18 mouse cellular contexts compared by ENCODE assay signal in the genomic region with DNA sequence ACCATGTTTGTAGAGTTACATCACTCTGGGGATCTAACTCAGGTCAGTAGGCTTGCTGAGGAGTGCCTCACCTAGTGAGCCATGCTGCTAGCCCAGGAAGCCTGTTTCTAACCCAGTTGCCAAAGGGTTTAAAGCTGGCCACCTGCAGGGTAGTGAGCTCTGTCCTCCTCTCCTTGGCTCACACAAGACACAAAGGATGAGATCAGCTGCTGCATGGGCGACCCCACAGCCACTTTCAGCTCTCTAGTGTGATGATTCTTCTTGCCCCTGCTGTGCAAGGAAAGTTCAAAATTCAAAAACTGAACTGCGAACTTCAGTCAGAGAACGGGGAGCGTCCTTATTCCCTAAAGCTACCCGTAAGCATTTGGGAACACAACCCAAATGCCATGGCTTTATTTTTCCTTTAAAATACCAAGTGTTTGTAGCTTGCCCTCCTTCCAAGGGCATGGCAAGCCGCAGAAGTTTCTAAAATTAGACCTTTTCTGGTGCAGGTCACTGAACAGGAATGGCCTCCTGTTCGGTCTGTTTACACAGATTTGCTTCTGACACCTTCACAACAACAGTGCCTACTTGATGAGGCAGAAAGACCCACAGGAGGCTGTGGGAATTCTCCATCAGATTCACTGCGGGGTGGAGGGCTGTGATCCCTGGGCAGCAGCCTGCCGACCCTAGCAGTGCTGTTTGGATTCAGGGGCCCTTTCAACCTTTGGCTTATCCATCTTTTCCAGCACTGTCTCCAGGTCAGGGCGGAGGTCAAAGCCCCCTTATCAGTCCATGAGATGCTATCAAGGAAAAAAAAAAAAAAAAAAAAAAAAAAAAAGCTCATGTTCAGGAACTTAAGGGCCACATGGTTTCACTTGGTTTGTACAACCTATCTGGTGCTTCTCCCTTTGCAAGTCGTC.
A peak's percentile ranks its signal among the peaks of the same experiment; 100 is the strongest.
DNase-seq lines count a peak whose midpoint lies in the region; ATAC-seq and TF ChIP-seq lines count a peak whose summit lies in the region.
"Had no signal": no experiment of that assay in that cellular context is flagged by ENCODE, and none has a peak within 500 bp of the region (broad histone marks: within the 10 kb centered on the region; RNA-seq: fewer than 3 reads in every experiment).

No protein-coding gene starts in this region.

- peak; percentile 21 to 31 for DNase-seq in cerebellum, postnatal 10 days
- no peak for DNase-seq in cerebellum, postnatal 25 days
- DNase-seq in heart, postnatal 10 days = no peak
- DNase-seq in Patski (ENCODE audit: low read depth, low spot score) = peak; percentile 74
- DNase-seq in kidney, postnatal 14 days = peak; percentile 26
- DNase-seq in frontal cortex, adult 2 months (ENCODE audit: extremely low spot score in 1 of 2, low spot score in 1 of 2) = no peak
- no peak for DNase-seq in layer of hippocampus, postnatal 25 days (ENCODE audit: extremely low spot score in 1 of 2, low spot score in 1 of 2)
- DNase-seq: adrenal gland, adult 8-10 months; gastrocnemius, postnatal 14 days; thymus, postnatal 25 days had no signal

- no peaks in the 10 kb centered on the region for H3K27me3 ChIP-seq in heart, embryonic 16.5 days (ENCODE audit: control insufficient read depth, insufficient read depth, low read length)
- H3K27me3 ChIP-seq in Patski = no peaks in the 10 kb centered on the region
- H3K27me3 ChIP-seq: forebrain, embryonic 15.5 days; limb, embryonic 12.5 days; midbrain, embryonic 15.5 days; neural tube, embryonic 13.5 days had no signal

- CTCF ChIA-PET in Patski (lab: Charles Lee) = interaction anchor here (0.8 to 1.9 kb wide), 8 partner anchors 8 to 29 kb away, joined by 3 to 8 read pairs (median 4); no protein-coding TSS in a partner anchor

- 0 out of 2 replicates have a peak, but pooled peaks cover 6% of the 10 kb centered on the region for H3K9me3 ChIP-seq in heart, embryonic 16.5 days (replicated peaks; ENCODE audit: control insufficient read depth, low read length)
- H3K9me3 ChIP-seq: forebrain, embryonic 15.5 days; midbrain, embryonic 15.5 days; neural tube, embryonic 13.5 days had no signal

- H3K27ac ChIP-seq in heart, embryonic 16.5 days (ENCODE audit: low read length) = peak overlapping the region; percentile 67
- H3K27ac ChIP-seq: forebrain, embryonic 15.5 days; left cerebral cortex, adult 2 months; limb, embryonic 12.5 days; macrophage; midbrain, embryonic 15.5 days; neural tube, embryonic 13.5 days had no signal

- H3K4me1 ChIP-seq in heart, embryonic 16.5 days (ENCODE audit: control insufficient read depth, insufficient read depth, low read length) = peaks cover 7% of the 10 kb centered on the region; the same call in 1 of the 2 replicates
- H3K4me1 ChIP-seq: forebrain, embryonic 15.5 days; limb, embryonic 12.5 days; midbrain, embryonic 15.5 days had no signal

- in situ Hi-C loops in Patski (cut with MboI; ENCODE audit: low pct_unique_long_range_greater_than_20kb) = no loop called here

- intact Hi-C loops in heart, postnatal 10 days (cut with DNase I) = no loop called here

- POLR2A ChIA-PET in Patski (lab: Charles Lee) = interaction anchor here (0.5 to 1.9 kb wide), 10 partner anchors 10 to 360 kb away, joined by 3 to 13 read pairs (median 4); no protein-coding TSS in a partner anchor

- H3K4me3 ChIP-seq in heart, embryonic 16.5 days (ENCODE audit: low read length) = no peak overlapping the region
- H3K4me3 ChIP-seq: forebrain, embryonic 15.5 days; left cerebral cortex, adult 2 months; limb, embryonic 12.5 days; midbrain, embryonic 15.5 days; neural tube, embryonic 13.5 days had no signal

- no peak overlapping the region for H3K9ac ChIP-seq in heart, embryonic 16.5 days (ENCODE audit: low read length)
- H3K9ac ChIP-seq: forebrain, embryonic 15.5 days; limb, embryonic 12.5 days; midbrain, embryonic 15.5 days; neural tube, embryonic 13.5 days had no signal

- no peaks in the 10 kb centered on the region for H3K36me3 ChIP-seq in heart, embryonic 16.5 days (ENCODE audit: control insufficient read depth, insufficient read depth)
- H3K36me3 ChIP-seq: forebrain, embryonic 15.5 days; limb, embryonic 12.5 days; midbrain, embryonic 15.5 days; neural tube, embryonic 13.5 days had no signal

- TF ChIP-seq CTCF in Patski (IDR thresholded peaks at IDR 0.05) = no peak

- ATAC-seq in heart, embryonic 16.5 days (replicated peaks; ENCODE audit: extremely low read depth, insufficient read depth, low FRiP score) = 0 out of 2 replicates have a peak, but pooled peaks have one; percentile 23
- ATAC-seq in Patski = peak; percentile 91
- ATAC-seq: forebrain, embryonic 15.5 days; hindbrain, embryonic 16.5 days; midbrain, embryonic 15.5 days had no signal

- H3K4me2 ChIP-seq in heart, embryonic 16.5 days (ENCODE audit: low read depth, low read length) = no peak overlapping the region
- H3K4me2 ChIP-seq: forebrain, embryonic 15.5 days; limb, embryonic 12.5 days; midbrain, embryonic 15.5 days; neural tube, embryonic 13.5 days had no signal

- 36% methylated on average over 11 of the region's 11 CpGs for WGBS in heart, embryonic 16.5 days

Comparison
In these comparisons a context has a peak if more than half of its experiments do, and no peak if none do; other contexts are left out.
1. DNase-seq: peak in cerebellum, postnatal 10 days (2 of 2), Patski (single experiment) and kidney, postnatal 14 days (single experiment); none in cerebellum, postnatal 25 days (0 of 2), heart, postnatal 10 days (0 of 2), frontal cortex, adult 2 months (0 of 2) and layer of hippocampus, postnatal 25 days (0 of 2).